ENCODE assay signal across 9 mouse cellular contexts in the genomic region with DNA sequence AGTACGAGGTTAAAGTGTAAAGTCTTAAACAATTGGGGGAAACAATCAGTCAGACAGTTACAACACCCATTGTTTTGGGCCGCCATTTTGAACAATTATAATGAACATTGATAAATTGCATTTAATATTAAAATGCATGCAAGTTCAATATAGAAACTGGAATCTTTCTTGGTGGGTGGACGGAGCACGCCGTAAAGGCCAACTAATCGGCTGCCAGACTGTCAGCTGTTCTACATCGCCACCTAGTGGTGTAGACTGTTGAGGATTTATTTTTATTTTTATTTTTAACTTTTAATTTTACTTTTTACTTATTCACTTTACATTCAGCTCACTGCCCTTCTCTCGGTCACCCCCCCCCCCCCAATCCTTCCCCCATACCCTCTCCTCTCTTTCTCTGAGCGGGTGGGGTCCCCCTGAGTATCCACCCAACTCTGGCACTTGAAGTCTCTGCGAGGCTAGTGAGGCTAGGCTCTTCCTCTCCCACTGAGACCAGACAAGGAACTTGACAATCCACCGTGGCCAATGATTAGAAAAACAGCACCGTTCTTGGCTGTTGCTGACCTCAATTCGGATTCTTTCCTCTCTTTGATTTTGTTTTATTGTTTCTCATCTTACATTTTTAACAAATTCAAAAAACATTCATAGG.
A peak's percentile ranks its signal among the peaks of the same experiment; 100 is the strongest.
DNase-seq lines count a peak whose midpoint lies in the region; ATAC-seq and TF ChIP-seq lines count a peak whose summit lies in the region.
"Had no signal": no experiment of that assay in that cellular context is flagged by ENCODE, and none has a peak within 500 bp of the region (broad histone marks: within the 10 kb centered on the region; RNA-seq: fewer than 3 reads in every experiment).

No protein-coding gene starts in this region.

- DNase-seq in hindbrain, embryonic 10.5 days (ENCODE audit: low spot score), result peak; percentile 44
- DNase-seq in MEL-GATA-1-ER (ENCODE audit: extremely low read depth, low read depth), result peak; percentile 43
- peak; percentile 63 for DNase-seq in forebrain, postnatal 0 days
- DNase-seq in spleen, postnatal 36 days (ENCODE audit: low spot score in 2 of 2), result no peak
- DNase-seq in urinary bladder, postnatal 25 days (ENCODE audit: low spot score), result no peak
- DNase-seq in right cerebral cortex, adult 2 months (ENCODE audit: low spot score in 2 of 2), result no peak

- no peaks in the 10 kb centered on the region for H3K36me3 ChIP-seq in hindbrain, embryonic 10.5 days
- no peaks in the 10 kb centered on the region for H3K36me3 ChIP-seq in hindbrain, embryonic 12.5 days
- no peaks in the 10 kb centered on the region for H3K36me3 ChIP-seq in forebrain, postnatal 0 days (ENCODE audit: insufficient read depth)
- H3K36me3 ChIP-seq in macrophage (ENCODE audit: inconsistent target), result no peaks in the 10 kb centered on the region
- H3K36me3 ChIP-seq: liver, embryonic 15.5 days had no signal

- 26% methylated on average over 12 of the region's 13 CpGs for WGBS in hindbrain, embryonic 10.5 days
- WGBS in hindbrain, embryonic 12.5 days, result 16% methylated on average over 12 of the region's 13 CpGs
- 19% methylated on average over 13 of the region's 13 CpGs for WGBS in forebrain, postnatal 0 days
- 17% methylated on average over 13 of the region's 13 CpGs for WGBS in macrophage (ENCODE audit: missing documents)

- H3K4me3 ChIP-seq in hindbrain, embryonic 10.5 days, result no peak overlapping the region
- no peak overlapping the region for H3K4me3 ChIP-seq in hindbrain, embryonic 12.5 days
- H3K4me3 ChIP-seq in forebrain, postnatal 0 days (ENCODE audit: low read depth, low read length), result no peak overlapping the region
- H3K4me3 ChIP-seq in macrophage (ENCODE audit: inconsistent target), result no peak overlapping the region
- H3K4me3 ChIP-seq: liver, embryonic 15.5 days had no signal

- peaks cover 19% of the 10 kb centered on the region for H3K4me1 ChIP-seq in hindbrain, embryonic 10.5 days (replicated peaks)
- peaks cover 8% of the 10 kb centered on the region; the same call in 1 of the 2 replicates for H3K4me1 ChIP-seq in hindbrain, embryonic 12.5 days
- H3K4me1 ChIP-seq in forebrain, postnatal 0 days (ENCODE audit: insufficient read depth), result no peaks in the 10 kb centered on the region

- no peaks in the 10 kb centered on the region for H3K9me3 ChIP-seq in hindbrain, embryonic 10.5 days
- no peaks in the 10 kb centered on the region for H3K9me3 ChIP-seq in hindbrain, embryonic 12.5 days (replicated peaks)
- H3K9me3 ChIP-seq in forebrain, postnatal 0 days (ENCODE audit: low read length), result no peaks in the 10 kb centered on the region
- H3K9me3 ChIP-seq: liver, embryonic 15.5 days had no signal

- no peak overlapping the region for H3K4me2 ChIP-seq in hindbrain, embryonic 12.5 days (replicated peaks)
- no peak overlapping the region for H3K4me2 ChIP-seq in forebrain, postnatal 0 days (ENCODE audit: low read depth)
- H3K4me2 ChIP-seq: liver, embryonic 15.5 days had no signal

- no peaks in the 10 kb centered on the region for H3K27me3 ChIP-seq in hindbrain, embryonic 10.5 days (ENCODE audit: insufficient read depth, poor library complexity, severe bottlenecking)
- no peaks in the 10 kb centered on the region for H3K27me3 ChIP-seq in hindbrain, embryonic 12.5 days
- H3K27me3 ChIP-seq in forebrain, postnatal 0 days (ENCODE audit: insufficient read depth, low read length), result no peaks in the 10 kb centered on the region
- H3K27me3 ChIP-seq: liver, embryonic 15.5 days had no signal

- no peak overlapping the region for H3K9ac ChIP-seq in hindbrain, embryonic 12.5 days
- H3K9ac ChIP-seq in forebrain, postnatal 0 days, result no peak overlapping the region
- H3K9ac ChIP-seq: liver, embryonic 15.5 days had no signal

- ATAC-seq in hindbrain, embryonic 12.5 days (ENCODE audit: low FRiP score), result no peak
- no peak for ATAC-seq in forebrain, postnatal 0 days

- 0 out of 2 replicates have a peak overlapping the region, but pooled peaks have one; percentile 29 for H3K27ac ChIP-seq in hindbrain, embryonic 10.5 days
- H3K27ac ChIP-seq in hindbrain, embryonic 12.5 days, result no peak overlapping the region
- no peak overlapping the region for H3K27ac ChIP-seq in forebrain, postnatal 0 days (ENCODE audit: low read depth, low read length)
- peak overlapping the region; percentile 54 for H3K27ac ChIP-seq in macrophage
- H3K27ac ChIP-seq: liver, embryonic 15.5 days had no signal

- TF ChIP-seq CTCF in forebrain, postnatal 0 days (IDR thresholded peaks at IDR 0.05; ENCODE audit: low read depth), result peak; percentile 77

- no peaks in the 10 kb centered on the region for H3K79me2 ChIP-seq in macrophage (ENCODE audit: inconsistent target)

Comparison
In these comparisons a context has a peak if more than half of its experiments do, and no peak if none do; other contexts are left out.
1. H3K27ac ChIP-seq: peak in hindbrain, embryonic 10.5 days (single experiment) and macrophage (single experiment); none in hindbrain, embryonic 12.5 days (single experiment) and forebrain, postnatal 0 days (single experiment).
2. DNase-seq: peak in hindbrain, embryonic 10.5 days (single experiment), MEL-GATA-1-ER (single experiment) and forebrain, postnatal 0 days (single experiment); none in spleen, postnatal 36 days (0 of 2), urinary bladder, postnatal 25 days (single experiment) and right cerebral cortex, adult 2 months (0 of 2).